Mouse (Mus musculus): ENCODE measurements at regions not wholly inside any gene's neighbourhood (a gene's known extent, or its start where the extent isn't known, plus 50 kb on each side); places are given as distances from the start of the nearest gene placed in this dataset.
"Not testable (repeated sequence)": the region's sequence is repeated elsewhere in the genome, so short reads cannot be mapped to it uniquely, and the experiment has no call there.

DNA sequence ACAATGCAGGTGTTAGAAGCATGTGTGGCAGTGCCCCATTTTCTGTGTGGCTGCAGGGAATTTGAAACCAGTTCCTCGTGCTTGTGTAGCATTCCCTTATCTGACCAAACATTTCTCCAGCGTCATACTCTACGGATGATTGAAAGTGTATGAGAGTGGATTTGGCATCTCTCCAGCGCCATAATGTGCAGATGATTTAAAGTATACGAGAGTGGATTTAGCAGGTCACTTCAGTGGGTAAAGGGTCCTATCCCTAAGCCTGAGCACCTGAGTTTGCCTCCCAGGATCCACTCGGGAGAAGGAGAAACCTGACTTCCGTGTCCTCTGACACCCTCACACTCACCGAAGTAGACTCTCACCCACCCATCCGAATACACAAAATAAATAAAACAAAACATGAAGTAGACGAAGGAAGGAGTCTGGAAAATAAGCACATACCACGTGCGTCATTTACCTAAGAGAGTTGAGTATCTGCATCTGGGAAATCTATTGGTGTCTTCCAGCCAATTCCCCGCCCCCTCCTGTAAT, 54.2 kb upstream of the Atxn1 start:
- Histone ChIP-seq H3K79me2 (ENCODE audit: control insufficient read depth, insufficient read depth) (no peaks in the 10 kb centered on the region), H3ac (ENCODE audit: control insufficient read depth, insufficient read length, low read depth) (no peak overlapping the region), H3K27me3 (ENCODE audit: control insufficient read depth, insufficient read depth, insufficient read length) (peaks cover 6% of the 10 kb centered on the region), H3K4me3 (ENCODE audit: insufficient read depth, poor library complexity, severe bottlenecking) (no peak overlapping the region), H3K36me3 (ENCODE audit: control insufficient read depth, insufficient read depth) (no peaks in the 10 kb centered on the region), H3K79me3 (ENCODE audit: low read depth) (no peaks in the 10 kb centered on the region)
- no peak for TF ChIP-seq CTCF (IDR thresholded peaks at IDR 0.05; ENCODE audit: control insufficient read depth, insufficient read depth, insufficient read length)
- no peak for TF ChIP-seq USF1 (IDR thresholded peaks at IDR 0.05; ENCODE audit: low read depth)
- TF ChIP-seq MAX (IDR thresholded peaks at IDR 0.05), result no peak
- TF ChIP-seq MYOG (IDR thresholded peaks at IDR 0.05; ENCODE audit: control insufficient read depth, extremely low read depth, insufficient read length), result no peak
- TF ChIP-seq CEBPB (IDR thresholded peaks at IDR 0.05; ENCODE audit: low read depth), result no peak
- no peak for TF ChIP-seq FOSL1 (IDR thresholded peaks at IDR 0.05; ENCODE audit: insufficient read depth, low read length, poor library complexity, severe bottlenecking)
- no peak for TF ChIP-seq MYOD1 (IDR thresholded peaks at IDR 0.05; ENCODE audit: control insufficient read depth, insufficient read length, low read depth)

DNA sequence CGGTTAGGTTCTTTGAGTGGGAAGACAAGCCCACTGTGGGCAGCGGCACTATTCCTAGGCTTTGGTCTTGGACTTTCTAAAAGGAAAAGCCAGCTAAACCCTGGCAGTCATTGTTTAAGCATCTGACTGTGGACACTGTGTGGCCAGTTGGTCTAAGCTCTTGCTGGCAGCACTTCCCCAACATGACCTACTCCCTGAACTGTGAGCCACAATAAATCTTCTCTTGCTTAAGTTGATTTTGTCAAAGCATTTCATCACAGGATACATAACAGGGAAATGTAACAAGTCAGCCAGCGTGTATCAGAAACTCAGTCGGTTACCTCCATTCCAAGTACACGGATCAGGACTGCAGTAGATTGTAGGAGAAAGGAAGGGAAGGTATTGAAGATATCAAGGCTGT, 52.9 kb upstream of the Atxn1 start:
- no peak overlapping the region for H3K4me3 ChIP-seq (ENCODE audit: insufficient read depth, poor library complexity, severe bottlenecking)
- no peaks in the 10 kb centered on the region for H3K79me3 ChIP-seq (ENCODE audit: low read depth)
- no peak overlapping the region for H3ac ChIP-seq (ENCODE audit: control insufficient read depth, insufficient read length, low read depth)
- TF ChIP-seq MYOG (IDR thresholded peaks at IDR 0.05; ENCODE audit: control insufficient read depth, extremely low read depth, insufficient read length) (no peak), MAX (IDR thresholded peaks at IDR 0.05) (no peak), FOSL1 (IDR thresholded peaks at IDR 0.05; ENCODE audit: insufficient read depth, low read length, poor library complexity, severe bottlenecking) (no peak)
- no peaks in the 10 kb centered on the region for H3K36me3 ChIP-seq (ENCODE audit: control insufficient read depth, insufficient read depth)
- peaks cover 6% of the 10 kb centered on the region for H3K27me3 ChIP-seq (ENCODE audit: control insufficient read depth, insufficient read depth, insufficient read length)
- no peaks in the 10 kb centered on the region for H3K79me2 ChIP-seq (ENCODE audit: control insufficient read depth, insufficient read depth)

DNA sequence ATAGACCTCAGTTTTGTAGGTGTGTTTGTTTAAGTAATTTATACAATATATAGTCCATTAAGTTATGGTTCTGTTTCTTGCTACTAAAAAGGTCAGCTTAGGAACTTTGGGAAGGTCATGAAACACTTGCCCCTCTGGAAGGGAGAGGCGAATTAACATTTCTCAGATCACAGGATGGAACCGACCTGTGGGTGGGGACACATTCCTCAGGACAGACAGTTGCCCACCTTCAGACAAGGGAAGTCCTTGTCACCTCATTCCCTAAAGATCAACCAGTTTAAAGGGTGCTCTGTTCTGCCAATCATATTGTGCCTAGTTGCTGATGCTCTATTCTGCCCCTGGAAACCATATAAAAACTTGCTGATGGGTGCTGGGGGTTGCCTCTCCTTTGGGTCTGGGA, 52.2 kb upstream of the Atxn1 start:
- not testable (repeated sequence) for H3ac ChIP-seq (ENCODE audit: control insufficient read depth, insufficient read length, low read depth); H3K36me3 ChIP-seq (ENCODE audit: control insufficient read depth, insufficient read depth); H3K27me3 ChIP-seq (ENCODE audit: control insufficient read depth, insufficient read depth, insufficient read length); H3K4me3 ChIP-seq (ENCODE audit: insufficient read depth, poor library complexity, severe bottlenecking); H3K79me2 ChIP-seq (ENCODE audit: control insufficient read depth, insufficient read depth); H3K79me3 ChIP-seq (ENCODE audit: low read depth)

DNA sequence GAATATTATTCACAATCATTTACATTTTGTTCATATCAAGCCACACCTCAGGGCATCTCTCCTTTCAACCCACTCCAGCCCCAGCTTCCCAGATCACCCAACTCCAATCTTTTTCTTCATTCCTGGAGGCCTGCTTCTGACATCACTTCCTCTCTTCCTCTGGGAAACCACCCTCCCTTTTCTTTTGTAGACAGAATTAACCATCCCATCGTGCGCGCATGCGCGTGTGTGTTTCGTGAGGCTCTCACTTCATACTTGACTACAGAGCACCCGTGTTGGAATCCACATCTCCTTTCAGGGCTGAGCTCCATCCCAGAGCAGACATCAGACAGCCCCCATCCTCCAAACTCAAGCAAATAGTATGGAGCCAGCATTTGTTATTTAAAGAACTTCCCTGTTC, 50.4 kb upstream of the Atxn1 start:
- H3K79me3 ChIP-seq (ENCODE audit: low read depth), result no peaks in the 10 kb centered on the region
- H3K36me3 ChIP-seq (ENCODE audit: control insufficient read depth, insufficient read depth), result no peaks in the 10 kb centered on the region
- no peak overlapping the region for H3ac ChIP-seq (ENCODE audit: control insufficient read depth, insufficient read length, low read depth)
- TF ChIP-seq CTCF (IDR thresholded peaks at IDR 0.05; ENCODE audit: control insufficient read depth, insufficient read depth, insufficient read length) (no peak), MAX (IDR thresholded peaks at IDR 0.05) (no peak), MYOG (IDR thresholded peaks at IDR 0.05; ENCODE audit: control insufficient read depth, extremely low read depth, insufficient read length) (no peak), CEBPB (IDR thresholded peaks at IDR 0.05; ENCODE audit: low read depth) (no peak)
- H3K4me3 ChIP-seq (ENCODE audit: insufficient read depth, poor library complexity, severe bottlenecking), result no peak overlapping the region
- H3K27me3 ChIP-seq (ENCODE audit: control insufficient read depth, insufficient read depth, insufficient read length), result peaks cover under 1% of the 10 kb centered on the region
- no peaks in the 10 kb centered on the region for H3K79me2 ChIP-seq (ENCODE audit: control insufficient read depth, insufficient read depth)

DNA sequence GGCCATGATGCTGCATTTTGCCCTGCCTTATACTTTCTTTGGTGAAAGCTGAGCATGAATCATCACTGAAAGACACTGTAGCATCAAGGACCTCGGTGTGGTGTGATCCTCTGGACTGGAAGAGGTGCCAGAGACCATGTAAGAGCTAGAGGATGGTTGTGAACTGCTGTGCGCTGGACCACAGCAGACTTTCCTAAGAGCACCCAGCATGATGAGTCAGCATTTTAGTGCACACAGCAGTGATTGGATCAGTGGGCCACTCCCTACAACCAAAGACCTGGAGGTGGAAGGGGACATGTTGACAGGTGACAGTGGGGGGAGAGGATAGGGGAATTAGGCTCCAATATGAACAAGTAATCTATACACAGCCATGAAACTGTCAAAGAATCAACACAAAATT, 49.8 kb upstream of the Atxn1 start:
- TF ChIP-seq CTCF (IDR thresholded peaks at IDR 0.05; ENCODE audit: control insufficient read depth, insufficient read depth, insufficient read length), result no peak
- TF ChIP-seq USF1 (IDR thresholded peaks at IDR 0.05; ENCODE audit: low read depth), result no peak
- no peak for TF ChIP-seq MYOD1 (IDR thresholded peaks at IDR 0.05; ENCODE audit: control insufficient read depth, insufficient read length, low read depth)
- no peak for TF ChIP-seq MAX (IDR thresholded peaks at IDR 0.05)
- no peak for TF ChIP-seq MYOG (IDR thresholded peaks at IDR 0.05; ENCODE audit: control insufficient read depth, extremely low read depth, insufficient read length)
- TF ChIP-seq CEBPB (IDR thresholded peaks at IDR 0.05; ENCODE audit: low read depth), result no peak
- TF ChIP-seq FOSL1 (IDR thresholded peaks at IDR 0.05; ENCODE audit: insufficient read depth, low read length, poor library complexity, severe bottlenecking), result no peak
- Histone ChIP-seq H3K79me3 (ENCODE audit: low read depth) (no peaks in the 10 kb centered on the region), H3K4me3 (ENCODE audit: insufficient read depth, poor library complexity, severe bottlenecking) (no peak overlapping the region), H3ac (ENCODE audit: control insufficient read depth, insufficient read length, low read depth) (no peak overlapping the region), H3K36me3 (ENCODE audit: control insufficient read depth, insufficient read depth) (no peaks in the 10 kb centered on the region), H3K79me2 (ENCODE audit: control insufficient read depth, insufficient read depth) (no peaks in the 10 kb centered on the region), H3K27me3 (ENCODE audit: control insufficient read depth, insufficient read depth, insufficient read length) (peaks cover 6% of the 10 kb centered on the region)

All from C2C12 (cell line).